Mouse (Mus musculus): ENCODE results near the gene Paxx. TPM values are rescaled to one million over a fixed set of nuclear protein-coding genes. Genes with fewer than 3 reads are reported as not detected.
A peak's percentile ranks its signal among the peaks of the same experiment; 100 is the strongest.

Gene Paxx
- total RNA-seq (2021) = 10 to 100 TPM; 13.4 to 13.6 TPM
- long read RNA-seq, experiment 1, partial matches to known transcripts = 1 of 7 reads
- long read RNA-seq, experiment 1, other reads (novel, unspliced or antisense) = 2 of 7 reads
- long read RNA-seq, experiment 2, transcript Paxx-204 (6 exons, 917 nt) = major isoform, 5 of 12 reads
- long read RNA-seq, experiment 2, partial matches to known transcripts = 1 of 12 reads
- long read RNA-seq, experiment 2, other reads (novel, unspliced or antisense) = 6 of 12 reads

GRCm38 (mm10) chr2:25460551-25461309, at the start of gene Paxx:
Paxx (minus strand) TSS chr2:25461094.
- peak; percentile 86 to 88 for DNase-seq
- intact Hi-C loops (cut with DNase I) = no loop called here

GRCm38 (mm10) chr2:25509912-25510311, 49.0 kb upstream of the Paxx start:
- intact Hi-C loops (cut with DNase I) = loop anchor here (1.0 kb wide), 1 partner anchor 41 kb away; no protein-coding TSS in a partner anchor
- no peak for DNase-seq

- intact Hi-C loops (cut with DNase I) = no loop called here
- DNase-seq = no peak
Measured at GRCm38 (mm10) chr2:25506964-25507363, 46.1 kb upstream of the Paxx start.

- DNase-seq = no peak
- intact Hi-C loops (cut with DNase I) = no loop called here
Measured at GRCm38 (mm10) chr2:25505860-25506259, 45.0 kb upstream of the Paxx start.

- DNase-seq = no peak
- intact Hi-C loops (cut with DNase I) = no loop called here
Measured at GRCm38 (mm10) chr2:25505000-25505399, 44.1 kb upstream of the Paxx start.

GRCm38 (mm10) chr2:25504538-25504937, 43.6 kb upstream of the Paxx start:
- DNase-seq = no peak
- intact Hi-C loops (cut with DNase I) = no loop called here

- intact Hi-C loops (cut with DNase I) = no loop called here
Measured at GRCm38 (mm10) chr2:25502726-25503125, 41.8 kb upstream of the Paxx start.

GRCm38 (mm10) chr2:25501593-25502486, 40.9 kb upstream of the Paxx start, which contains the start of gene C8g:
C8g (minus strand) TSS chr2:25501719.
- DNase-seq = no peak
- intact Hi-C loops (cut with DNase I) = no loop called here

More at GRCm38 (mm10) chr2:25502726-25503125, 41.8 kb upstream of the Paxx start:
- DNase-seq = no peak

- intact Hi-C loops (cut with DNase I) = no loop called here
Measured at GRCm38 (mm10) chr2:25500576-25501405, 39.9 kb upstream of the Paxx start, which contains the start of gene Fbxw5. Fbxw5 (plus strand) TSS chr2:25500750.

GRCm38 (mm10) chr2:25500071-25500575, 39.2 kb upstream of the Paxx start:
- no peak for DNase-seq
- intact Hi-C loops (cut with DNase I) = no loop called here

More at GRCm38 (mm10) chr2:25500576-25501405, 39.9 kb upstream of the Paxx start, which contains the start of gene Fbxw5:
- peak; percentile 71 to 82 for DNase-seq

GRCm38 (mm10) chr2:25498622-25499478, 38.0 kb upstream of the Paxx start:
- intact Hi-C loops (cut with DNase I) = no loop called here
- DNase-seq = no peak

GRCm38 (mm10) chr2:25497846-25498575, 37.1 kb upstream of the Paxx start:
- intact Hi-C loops (cut with DNase I) = no loop called here
- no peak for DNase-seq

GRCm38 (mm10) chr2:25496462-25496861, 35.6 kb upstream of the Paxx start:
- no peak for DNase-seq
- intact Hi-C loops (cut with DNase I) = no loop called here

GRCm38 (mm10) chr2:25493476-25493961, 32.6 kb upstream of the Paxx start, which contains the start of gene Lcn12:
Lcn12 (minus strand) TSS chr2:25493911.
- intact Hi-C loops (cut with DNase I) = no loop called here
- no peak for DNase-seq

- DNase-seq = no peak
- intact Hi-C loops (cut with DNase I) = no loop called here
Measured at GRCm38 (mm10) chr2:25492988-25493387, 32.1 kb upstream of the Paxx start.

- no peak for DNase-seq
- intact Hi-C loops (cut with DNase I) = no loop called here
Measured at GRCm38 (mm10) chr2:25488671-25489068, 27.8 kb upstream of the Paxx start.

GRCm38 (mm10) chr2:25487965-25488670, 27.2 kb upstream of the Paxx start:
- intact Hi-C loops (cut with DNase I) = no loop called here

More at GRCm38 (mm10) chr2:25487965-25488670, 27.2 kb upstream of the Paxx start:
- DNase-seq = no peak
